Mouse (Mus musculus): Measurements from ENCODE around the gene Gpr82.

Gene Gpr82

DNA sequence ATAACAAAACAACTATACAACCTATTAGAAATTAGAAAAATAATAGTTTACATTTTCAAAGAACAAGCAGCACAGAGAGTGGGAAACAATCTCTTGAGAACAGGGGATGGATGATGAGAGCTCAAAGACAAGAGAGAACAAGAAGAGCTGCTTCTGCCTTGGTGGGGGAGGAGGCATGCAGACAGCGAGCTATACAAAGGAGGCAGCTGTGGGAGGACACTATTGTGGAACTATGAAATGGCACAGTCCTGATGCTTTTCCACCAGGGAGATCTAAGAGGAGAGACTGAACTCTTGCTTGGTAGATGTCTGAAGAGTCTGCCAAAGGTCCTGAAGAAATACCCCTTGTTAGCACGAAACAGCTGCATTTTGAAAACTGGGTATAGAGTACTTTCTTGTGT, 27.2 kb downstream of the Gpr82 start:
- in situ Hi-C loops (cut with MboI, MseI): no loop called here

- in situ Hi-C loops (cut with MboI, MseI): no loop called here
Observed at GRCm38 (mm10) chrX:13691865-13692264, 30.7 kb downstream of the Gpr82 start.

- in situ Hi-C loops (cut with MboI, MseI): loop anchor here (25.0 kb wide), 1 partner anchor 1587 kb away; no protein-coding TSS in a partner anchor
Observed at GRCm38 (mm10) chrX:13700681-13701080, 39.5 kb downstream of the Gpr82 start.

DNA sequence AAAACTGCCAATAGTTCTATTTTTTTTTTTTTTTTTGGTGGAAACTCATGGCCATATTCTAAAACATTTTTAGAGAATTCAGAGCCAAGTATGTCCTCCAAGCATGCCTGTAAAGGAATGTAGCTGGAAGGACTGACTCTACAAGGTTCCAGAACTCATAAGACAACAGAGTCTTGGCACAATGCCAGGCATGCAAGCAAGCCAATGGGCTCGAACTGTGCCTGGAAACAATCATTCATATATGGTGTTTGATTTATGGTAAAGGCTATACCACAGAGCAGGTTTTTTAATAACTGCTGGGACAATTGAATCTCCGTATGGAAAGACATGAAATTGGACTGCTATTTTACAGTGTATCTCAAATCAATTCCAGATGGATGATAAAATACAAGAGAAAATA, 43.9 kb downstream of the Gpr82 start:
- in situ Hi-C loops (cut with MboI, MseI): loop anchor here (25.0 kb wide), 1 partner anchor 1582 kb away; no protein-coding TSS in a partner anchor

- in situ Hi-C loops (cut with MboI, MseI): loop anchor here (25.0 kb wide), 1 partner anchor 1577 kb away; no protein-coding TSS in a partner anchor
Observed at GRCm38 (mm10) chrX:13710174-13710573, 49.0 kb downstream of the Gpr82 start.

Measured in regulatory T cell (primary cell).